Mouse (Mus musculus): Measurements from ENCODE around the gene Cyp4f17. TPM values are rescaled to one million over a fixed set of nuclear protein-coding genes. Genes with fewer than 3 reads are reported as not detected.

Gene Cyp4f17
- polyA plus RNA-seq, 1 experiment from 2014 or later = 0.30 TPM

DNA sequence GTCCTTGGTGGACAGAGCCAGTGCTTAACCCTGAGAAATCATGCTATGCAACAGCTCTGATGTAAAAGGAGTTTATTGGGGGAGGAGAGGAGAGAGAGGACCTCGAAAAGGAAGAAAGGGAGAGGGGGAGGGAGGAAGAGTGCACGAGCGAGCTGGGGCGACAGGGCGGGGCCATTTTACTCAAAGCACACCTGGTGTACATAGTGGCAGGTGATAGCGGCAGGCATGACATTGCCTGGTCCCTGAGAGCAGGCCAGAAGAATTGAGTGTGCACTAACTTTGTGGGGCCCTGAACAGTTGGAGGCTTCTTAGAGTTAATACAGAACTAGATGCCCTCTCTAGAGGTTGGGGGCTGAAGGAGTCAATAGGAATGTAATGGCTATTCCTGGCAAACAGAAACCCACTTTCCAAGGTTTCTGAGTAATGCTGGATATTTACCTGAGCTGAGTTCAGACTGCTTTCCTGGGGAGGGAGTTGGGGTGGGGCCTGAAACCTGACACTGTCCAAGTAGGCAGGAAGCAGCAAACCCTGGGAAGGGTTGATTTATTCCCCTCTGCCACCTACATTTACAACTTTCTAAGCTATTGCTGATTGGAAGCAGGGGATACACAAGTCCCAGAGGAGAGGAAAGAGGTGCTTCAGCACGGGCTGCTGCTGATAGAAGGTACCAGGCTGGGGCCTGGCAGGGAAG lies 71.8 kb downstream of the Cyp4f17 start:
- CTCF ChIA-PET = no interaction called here
- H3K27me3 ChIP-seq = peaks cover 19% of the 10 kb centered on the region
- POLR2A ChIA-PET = no interaction called here
- ATAC-seq (no peak), DNase-seq (ENCODE audit: low read depth, low spot score) (no peak)
- in situ Hi-C loops (cut with MboI; ENCODE audit: low pct_unique_long_range_greater_than_20kb) = no loop called here
- TF ChIP-seq CTCF (IDR thresholded peaks at IDR 0.05) = no peak

Other genes with a start within 250 kb of the Cyp4f17 start
- gene Brd4, start 221.3 kb upstream of the Cyp4f17 start, polyA plus RNA-seq (2021) = 102 TPM
- 101 TPM for gene Akap8, start 184.8 kb upstream of the Cyp4f17 start, polyA plus RNA-seq (2021)
- gene Akap8l, start 155.4 kb upstream of the Cyp4f17 start, polyA plus RNA-seq (2021) = 93.1 TPM
- gene Wiz, start 116.6 kb upstream of the Cyp4f17 start, polyA plus RNA-seq (2021) = 56.5 TPM
- gene Rasal3, start 102.5 kb upstream of the Cyp4f17 start, polyA plus RNA-seq (2021) = not detected
- gene Pglyrp2, start 81.9 kb upstream of the Cyp4f17 start, polyA plus RNA-seq (2021) = not detected
- gene Cyp4f39, start 53.3 kb upstream of the Cyp4f17 start, polyA plus RNA-seq (2021) = not detected
- 20.9 TPM for gene Cyp4f16, start 30.5 kb downstream of the Cyp4f17 start, polyA plus RNA-seq (2021)
- gene Cyp4f37, start 115.3 kb downstream of the Cyp4f17 start, polyA plus RNA-seq (2021) = 1.6 TPM
- gene Cyp4f40, start 152.8 kb downstream of the Cyp4f17 start, polyA plus RNA-seq (2021) = not detected
- gene Cyp4f15, start 179.6 kb downstream of the Cyp4f17 start, polyA plus RNA-seq (2021) = not detected